Mouse (Mus musculus): Measurements from ENCODE around the gene Dazap1. TPM values are rescaled to one million over a fixed set of nuclear protein-coding genes. Genes with fewer than 3 reads are reported as not detected.

Gene Dazap1
- polyA plus RNA-seq, 1 experiment from 2014 or later: 34.7 TPM

GRCm38 (mm10) chr10:80316359-80316781, 55.1 kb downstream of the Dazap1 start:
- H3K27ac ChIP-seq: peak overlapping the region; percentile 15
- WGBS (ENCODE audit: insufficient replicate concordance): 17% methylated on average over 11 of the region's 11 CpGs
- no peaks in the 10 kb centered on the region for H3K9me3 ChIP-seq (replicated peaks)
- peak overlapping the region; percentile 51 for H3K9ac ChIP-seq
- ATAC-seq (ENCODE audit: low read depth) (no peak), DNase-seq (no peak)
- peaks cover 24% of the 10 kb centered on the region for H3K36me3 ChIP-seq
- H3K4me1 ChIP-seq (replicated peaks): peaks cover 60% of the 10 kb centered on the region
- H3K27me3 ChIP-seq: peaks cover 64% of the 10 kb centered on the region
- peak overlapping the region; percentile 37 for H3K4me2 ChIP-seq
- H3K4me3 ChIP-seq (replicated peaks): no peak overlapping the region

GRCm38 (mm10) chr10:80317011-80317410, 55.7 kb downstream of the Dazap1 start:
- H3K27me3 ChIP-seq: peaks cover 58% of the 10 kb centered on the region
- ATAC-seq (ENCODE audit: low read depth): no peak
- peaks cover 67% of the 10 kb centered on the region for H3K4me1 ChIP-seq (replicated peaks)
- WGBS (ENCODE audit: insufficient replicate concordance): 29% methylated on average over 10 of the region's 10 CpGs
- H3K9ac ChIP-seq: peak overlapping the region; percentile 51
- H3K9me3 ChIP-seq (replicated peaks): no peaks in the 10 kb centered on the region
- H3K4me2 ChIP-seq: peak overlapping the region; percentile 37
- H3K36me3 ChIP-seq: peaks cover 24% of the 10 kb centered on the region
- H3K27ac ChIP-seq: peak overlapping the region; percentile 59
- DNase-seq: no peak
- no peak overlapping the region for H3K4me3 ChIP-seq (replicated peaks)

- DNase-seq: peak; percentile 87
- Histone ChIP-seq H3K4me1 (replicated peaks) (peaks cover 92% of the 10 kb centered on the region), H3K27ac (peak within 1 kb of the TSS; percentile 91), H3K36me3 (peaks cover 24% of the 10 kb centered on the region), H3K27me3 (peaks cover 24% of the 10 kb centered on the region), H3K4me3 (replicated peaks) (peak within 1 kb of the TSS; percentile 85), H3K9ac (peak within 1 kb of the TSS; percentile 93), H3K4me2 (peak within 1 kb of the TSS; percentile 100), H3K9me3 (replicated peaks) (no peaks in the 10 kb centered on the region)
- under 1% methylated on average over 34 of the region's 34 CpGs for WGBS (ENCODE audit: insufficient replicate concordance)
- ATAC-seq (ENCODE audit: low read depth): peak; percentile 58
Measured at GRCm38 (mm10) chr10:80320340-80320760, 59.1 kb downstream of the Dazap1 start, which contains the start of gene 2310011J03Rik. Gene 2310011J03Rik, minus strand, starts transcription at chr10:80320537.

- H3K4me2 ChIP-seq: peak overlapping the region; percentile 100
- DNase-seq (no peak), ATAC-seq (ENCODE audit: low read depth) (no peak)
- 50% methylated on average over 6 of the region's 6 CpGs for WGBS (ENCODE audit: insufficient replicate concordance)
- peak overlapping the region; percentile 80 for H3K4me3 ChIP-seq (replicated peaks)
- H3K9me3 ChIP-seq (replicated peaks): no peaks in the 10 kb centered on the region
- peaks cover 24% of the 10 kb centered on the region for H3K36me3 ChIP-seq
- peak overlapping the region; percentile 37 for H3K9ac ChIP-seq
- H3K27me3 ChIP-seq: peaks cover 16% of the 10 kb centered on the region
- H3K4me1 ChIP-seq (replicated peaks): peaks cover 92% of the 10 kb centered on the region
- H3K27ac ChIP-seq: peak overlapping the region; percentile 91
Measured at GRCm38 (mm10) chr10:80321014-80321669, 59.9 kb downstream of the Dazap1 start.

- no peaks in the 10 kb centered on the region for H3K9me3 ChIP-seq (replicated peaks)
- peak overlapping the region; percentile 82 for H3K9ac ChIP-seq
- H3K27me3 ChIP-seq: peaks cover 9% of the 10 kb centered on the region; the same call in 1 of the 2 replicates
- H3K4me3 ChIP-seq (replicated peaks): peak overlapping the region; percentile 80
- H3K27ac ChIP-seq: peak overlapping the region; percentile 91
- H3K36me3 ChIP-seq: peaks cover 24% of the 10 kb centered on the region
- H3K4me1 ChIP-seq (replicated peaks): peaks cover 84% of the 10 kb centered on the region
- DNase-seq (no peak), ATAC-seq (ENCODE audit: low read depth) (no peak)
- H3K4me2 ChIP-seq: peak overlapping the region; percentile 100
- WGBS (ENCODE audit: insufficient replicate concordance): 83% methylated on average over 21 of the region's 21 CpGs
Measured at GRCm38 (mm10) chr10:80321670-80322581, 60.6 kb downstream of the Dazap1 start.

GRCm38 (mm10) chr10:80322811-80323211, 61.5 kb downstream of the Dazap1 start:
- no peak for DNase-seq
- H3K9me3 ChIP-seq (replicated peaks): no peaks in the 10 kb centered on the region
- peak; percentile 8; the same call in 1 of the 2 replicates for ATAC-seq (ENCODE audit: low read depth)
- H3K27me3 ChIP-seq: 0 out of 2 replicates have a peak, but pooled peaks cover under 1% of the 10 kb centered on the region
- peak overlapping the region; percentile 91 for H3K27ac ChIP-seq
- H3K4me2 ChIP-seq: peak overlapping the region; percentile 100
- WGBS (ENCODE audit: insufficient replicate concordance): 2% methylated on average over 28 of the region's 28 CpGs
- H3K36me3 ChIP-seq: peaks cover 17% of the 10 kb centered on the region
- peak overlapping the region; percentile 82 for H3K9ac ChIP-seq
- H3K4me1 ChIP-seq (replicated peaks): peaks cover 75% of the 10 kb centered on the region
- H3K4me3 ChIP-seq (replicated peaks): peak overlapping the region; percentile 80

- peak overlapping the region; percentile 100 for H3K4me2 ChIP-seq
- peaks cover 10% of the 10 kb centered on the region for H3K36me3 ChIP-seq
- peak overlapping the region; percentile 80 for H3K4me3 ChIP-seq (replicated peaks)
- under 1% methylated on average over 44 of the region's 46 CpGs for WGBS (ENCODE audit: insufficient replicate concordance)
- H3K27ac ChIP-seq: peak overlapping the region; percentile 91
- H3K27me3 ChIP-seq: no peaks in the 10 kb centered on the region
- ATAC-seq (ENCODE audit: low read depth) (peak; percentile 67), DNase-seq (peak; percentile 77)
- H3K9ac ChIP-seq: peak overlapping the region; percentile 82
- peaks cover 73% of the 10 kb centered on the region for H3K4me1 ChIP-seq (replicated peaks)
- H3K9me3 ChIP-seq (replicated peaks): no peaks in the 10 kb centered on the region
Measured at GRCm38 (mm10) chr10:80323261-80324119, 62.2 kb downstream of the Dazap1 start.

- peaks cover 73% of the 10 kb centered on the region for H3K4me1 ChIP-seq (replicated peaks)
- 73% methylated on average over 17 of the region's 17 CpGs for WGBS (ENCODE audit: insufficient replicate concordance)
- no peaks in the 10 kb centered on the region for H3K27me3 ChIP-seq
- H3K36me3 ChIP-seq: peaks cover 1% of the 10 kb centered on the region
- H3K4me3 ChIP-seq (replicated peaks): peak overlapping the region; percentile 80
- ATAC-seq (ENCODE audit: low read depth): no peak
- H3K9ac ChIP-seq: peak overlapping the region; percentile 82
- no peak for DNase-seq
- H3K27ac ChIP-seq: peak overlapping the region; percentile 91
- H3K4me2 ChIP-seq: peak overlapping the region; percentile 100
- no peaks in the 10 kb centered on the region for H3K9me3 ChIP-seq (replicated peaks)
Measured at GRCm38 (mm10) chr10:80324120-80325037, 63.1 kb downstream of the Dazap1 start.

GRCm38 (mm10) chr10:80325045-80325444, 63.8 kb downstream of the Dazap1 start:
- H3K27ac ChIP-seq: no peak overlapping the region; the same call in 1 of the 2 replicates
- no peak overlapping the region for H3K4me3 ChIP-seq (replicated peaks)
- H3K27me3 ChIP-seq: no peaks in the 10 kb centered on the region
- WGBS (ENCODE audit: insufficient replicate concordance): 74% methylated on average over 21 of the region's 21 CpGs
- ATAC-seq (ENCODE audit: low read depth): no peak
- peaks cover 74% of the 10 kb centered on the region for H3K4me1 ChIP-seq (replicated peaks)
- DNase-seq: no peak
- H3K36me3 ChIP-seq: no peaks in the 10 kb centered on the region
- 0 out of 2 replicates have a peak overlapping the region, but pooled peaks have one; percentile 15 for H3K9ac ChIP-seq
- no peak overlapping the region for H3K4me2 ChIP-seq
- no peaks in the 10 kb centered on the region for H3K9me3 ChIP-seq (replicated peaks)

Data from liver, embryonic 13.5 days (tissue).